Mouse (Mus musculus) lung, adult 2 months (tissue): ENCODE measurements around the gene Mcl1. TPM values are rescaled to one million over a fixed set of nuclear protein-coding genes. Genes with fewer than 3 reads are reported as not detected.

Experiments used
- DNase-seq: peaks from one replicate; pipeline ENCODE4 v3.0.0; 2022
- H3K4me1 ChIP-seq: fragments of 200-500 bp; 2 replicates; pipeline ENCODE4 v1.6.1; 2011; ENCODE audit warnings: low read length; ENCODE audit not compliant: control insufficient read depth, insufficient read depth
- H3K4me3 ChIP-seq: fragments of 200-500 bp; replicated peaks from 2 replicates; pipeline ENCODE3; 2011; ENCODE audit warnings: low read depth, mild to moderate bottlenecking, control low read depth, low read length; ENCODE audit errors: extremely low read depth
- CTCF ChIP-seq: fragments of 200-500 bp; IDR thresholded peaks from 2 replicates; pipeline ENCODE4 v1.5.1; 2011; ENCODE audit warnings: mild to moderate bottlenecking, low read length, control low read depth; ENCODE audit not compliant: insufficient read depth
- POLR2A ChIP-seq: fragments of 200-500 bp; IDR thresholded peaks from 2 replicates; pipeline ENCODE4 v1.6.1; 2011; ENCODE audit warnings: low read depth, mild to moderate bottlenecking, control low read depth, low read length, borderline replicate concordance; ENCODE audit errors: extremely low read depth
- WGBS: fragments of 180-500 bp; shearing (Covaris S2); methylation state at CpG from one replicate; pipeline ENCODE4 v1.1.7; 2018; 5-methylcytosine and 5-hydroxymethylcytosine counted together
- polyA plus RNA-seq: library from polyadenylated mRNA; depleted of rRNA; stranded (reverse); fragments of >200 nt; gene quantifications from 2 replicates; pipeline ENCODE4 v1.2.3, GENCODE M21; 2012

The Mcl1 gene
- polyA plus RNA-seq, 1 experiment, result 89.2 TPM

DNA sequence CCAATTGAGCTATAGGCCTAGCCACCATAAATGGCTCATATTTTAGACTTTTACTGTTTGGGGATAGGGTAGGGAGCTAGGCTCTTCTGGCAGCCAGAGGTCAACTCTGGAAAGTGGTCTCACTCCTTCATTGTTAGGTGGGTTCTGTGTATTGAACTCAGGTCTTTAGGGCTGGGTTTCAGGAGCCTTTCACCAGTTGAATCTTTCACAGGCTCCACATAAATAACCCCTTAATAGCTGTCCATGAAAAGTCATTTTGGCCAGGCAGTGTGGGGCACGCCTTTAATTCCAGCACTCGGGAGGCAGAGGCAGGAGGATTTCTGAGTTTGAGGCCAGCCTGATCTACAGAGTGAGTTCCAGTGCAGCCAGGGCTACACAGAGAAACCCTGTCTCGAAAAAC lies 877 bp upstream of the Mcl1 start:
- no peak for DNase-seq
- WGBS, result 82% methylated on average over 3 of the region's 3 CpGs
- Histone ChIP-seq H3K4me1 (peaks cover 12% of the 10 kb centered on the region), H3K4me3 (no peak overlapping the region)
- no peak for TF ChIP-seq POLR2A
- TF ChIP-seq CTCF, result no peak

DNA sequence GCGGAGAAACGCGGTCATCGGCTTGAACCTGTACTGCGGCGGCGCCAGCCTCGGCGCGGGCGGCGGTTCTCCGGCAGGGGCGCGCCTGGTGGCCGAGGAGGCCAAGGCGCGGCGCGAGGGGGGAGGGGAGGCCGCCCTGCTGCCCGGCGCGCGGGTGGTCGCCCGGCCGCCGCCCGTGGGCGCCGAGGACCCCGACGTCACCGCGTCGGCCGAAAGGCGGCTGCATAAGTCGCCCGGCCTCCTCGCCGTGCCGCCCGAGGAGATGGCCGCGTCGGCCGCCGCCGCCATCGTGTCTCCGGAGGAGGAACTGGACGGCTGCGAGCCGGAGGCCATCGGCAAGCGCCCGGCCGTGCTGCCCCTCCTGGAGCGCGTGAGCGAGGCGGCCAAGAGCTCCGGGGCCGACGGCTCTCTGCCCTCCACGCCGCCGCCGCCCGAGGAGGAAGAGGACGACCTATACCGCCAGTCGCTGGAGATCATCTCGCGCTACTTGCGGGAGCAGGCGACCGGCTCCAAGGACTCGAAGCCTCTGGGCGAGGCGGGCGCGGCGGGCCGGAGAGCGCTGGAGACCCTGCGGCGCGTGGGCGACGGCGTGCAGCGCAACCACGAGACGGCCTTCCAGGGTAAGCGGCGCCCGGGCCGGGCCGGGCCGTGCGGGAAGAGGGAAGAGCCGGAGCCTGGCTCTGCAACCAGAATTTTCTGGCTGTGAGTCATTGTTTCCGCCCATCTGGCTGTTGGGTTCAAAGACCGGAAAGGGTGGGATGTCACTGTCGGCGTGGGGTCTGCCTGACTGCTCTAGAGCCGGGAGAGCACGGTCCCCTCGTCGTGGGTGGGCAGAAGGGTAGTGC lies 502 bp downstream of the Mcl1 start:
- TF ChIP-seq CTCF, result no peak
- peak; percentile 71 for TF ChIP-seq POLR2A
- peak overlapping the region; percentile 89 for H3K4me3 ChIP-seq
- peak; percentile 77 for DNase-seq
- under 1% methylated on average over 108 of the region's 113 CpGs for WGBS
- peaks cover 19% of the 10 kb centered on the region for H3K4me1 ChIP-seq

DNA sequence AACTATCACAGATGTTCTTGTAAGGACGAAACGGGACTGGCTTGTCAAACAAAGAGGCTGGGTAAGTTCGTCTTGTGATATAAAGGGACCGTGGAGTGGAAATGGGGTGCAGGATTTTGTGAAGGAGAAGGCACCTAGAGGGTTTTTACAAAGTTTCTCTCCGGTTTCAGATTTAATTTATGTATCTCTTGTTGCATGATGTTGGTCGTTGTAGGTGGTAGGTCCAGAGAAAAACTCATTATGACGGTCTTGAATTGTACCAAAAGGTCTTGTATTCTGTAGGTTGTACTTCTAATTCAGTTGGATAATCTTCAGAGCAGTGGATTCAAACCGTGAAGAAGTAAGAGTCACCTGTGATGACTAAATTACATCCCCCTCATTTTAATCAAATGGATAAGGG lies 1.4 kb downstream of the Mcl1 start:
- peaks cover 25% of the 10 kb centered on the region for H3K4me1 ChIP-seq
- DNase-seq, result no peak
- TF ChIP-seq POLR2A (no peak; the same call in 1 of the 2 replicates), CTCF (no peak)
- H3K4me3 ChIP-seq, result peak overlapping the region; percentile 89
- under 1% methylated on average over 8 of the region's 8 CpGs for WGBS

DNA sequence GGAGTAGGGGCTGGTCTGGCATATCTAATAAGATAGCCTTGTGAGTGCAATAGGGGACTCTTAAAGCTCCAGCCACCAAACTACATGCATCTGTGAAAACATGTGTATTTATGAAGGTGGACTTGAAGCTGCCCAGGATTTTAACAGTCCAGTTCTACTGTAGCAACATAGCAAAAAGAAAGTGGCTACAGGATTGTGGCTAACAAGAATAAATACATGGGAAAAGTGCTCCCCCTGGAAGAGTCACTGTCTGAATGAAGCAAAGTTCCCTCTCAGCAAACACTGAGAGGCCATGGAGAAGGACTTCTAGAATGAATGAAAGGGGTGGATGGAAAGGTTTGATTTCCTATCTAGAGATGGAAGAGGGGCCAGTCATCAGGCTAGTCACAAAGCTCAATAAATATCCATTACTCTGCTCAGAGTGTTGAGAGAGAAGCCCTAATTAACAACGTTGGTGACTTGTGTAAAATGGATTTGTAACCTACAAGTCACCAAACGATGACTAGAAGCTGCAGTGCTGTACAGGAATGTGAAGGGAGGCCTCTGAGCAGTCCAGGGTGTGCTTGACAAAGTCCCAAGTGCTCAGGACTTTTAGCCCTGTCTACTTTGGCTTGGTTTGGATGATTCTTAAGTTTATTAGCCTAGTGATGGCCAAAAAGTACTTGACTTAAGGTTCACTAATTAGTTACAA lies 2.3 kb downstream of the Mcl1 start:
- Histone ChIP-seq H3K4me3 (peak overlapping the region; percentile 89), H3K4me1 (peaks cover 29% of the 10 kb centered on the region)
- no peak for DNase-seq
- TF ChIP-seq CTCF, result no peak
- TF ChIP-seq POLR2A, result no peak
- 0% methylated on average over 2 of the region's 2 CpGs for WGBS

DNA sequence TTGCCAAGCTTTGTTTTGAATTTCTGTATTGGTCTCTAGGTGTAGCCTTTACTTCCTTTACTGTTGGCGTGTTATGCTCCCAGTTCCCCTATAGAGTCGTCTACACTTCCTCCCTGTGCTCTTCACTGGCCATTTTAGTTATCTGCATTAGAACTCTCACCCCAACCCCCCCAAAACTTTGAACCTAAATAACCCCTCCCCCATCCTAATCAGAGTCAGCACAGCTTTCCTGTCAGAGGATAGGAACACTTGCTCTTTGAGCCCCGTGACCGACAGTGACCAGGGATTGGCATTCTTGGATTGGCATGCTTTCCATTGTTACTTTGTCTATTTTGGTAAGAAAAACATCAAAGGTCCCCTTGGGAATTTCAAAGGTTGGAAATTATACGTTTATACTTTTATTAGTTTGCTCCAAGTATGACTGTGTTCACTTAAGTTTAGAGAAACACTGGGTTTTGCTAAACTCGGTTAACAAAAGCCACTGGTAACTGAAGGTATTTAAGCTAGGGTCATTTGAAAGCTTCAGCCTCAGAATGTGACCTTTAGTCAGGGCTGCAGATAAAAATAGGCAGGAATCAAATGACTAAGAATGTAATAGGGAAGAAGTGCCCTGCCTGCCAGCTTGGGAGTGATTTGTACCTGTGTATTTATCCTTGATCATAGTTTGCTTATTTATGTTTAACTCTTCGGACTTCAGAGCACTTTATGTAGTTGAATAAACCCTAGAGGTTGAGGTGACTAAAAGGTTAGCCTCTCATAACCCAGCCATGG lies 3.5 kb downstream of the Mcl1 start:
- DNase-seq, result no peak
- WGBS, result 3% methylated on average over 7 of the region's 7 CpGs
- TF ChIP-seq CTCF (no peak), POLR2A (no peak)
- H3K4me3 ChIP-seq, result peak overlapping the region; percentile 44
- H3K4me1 ChIP-seq, result peaks cover 41% of the 10 kb centered on the region

DNA sequence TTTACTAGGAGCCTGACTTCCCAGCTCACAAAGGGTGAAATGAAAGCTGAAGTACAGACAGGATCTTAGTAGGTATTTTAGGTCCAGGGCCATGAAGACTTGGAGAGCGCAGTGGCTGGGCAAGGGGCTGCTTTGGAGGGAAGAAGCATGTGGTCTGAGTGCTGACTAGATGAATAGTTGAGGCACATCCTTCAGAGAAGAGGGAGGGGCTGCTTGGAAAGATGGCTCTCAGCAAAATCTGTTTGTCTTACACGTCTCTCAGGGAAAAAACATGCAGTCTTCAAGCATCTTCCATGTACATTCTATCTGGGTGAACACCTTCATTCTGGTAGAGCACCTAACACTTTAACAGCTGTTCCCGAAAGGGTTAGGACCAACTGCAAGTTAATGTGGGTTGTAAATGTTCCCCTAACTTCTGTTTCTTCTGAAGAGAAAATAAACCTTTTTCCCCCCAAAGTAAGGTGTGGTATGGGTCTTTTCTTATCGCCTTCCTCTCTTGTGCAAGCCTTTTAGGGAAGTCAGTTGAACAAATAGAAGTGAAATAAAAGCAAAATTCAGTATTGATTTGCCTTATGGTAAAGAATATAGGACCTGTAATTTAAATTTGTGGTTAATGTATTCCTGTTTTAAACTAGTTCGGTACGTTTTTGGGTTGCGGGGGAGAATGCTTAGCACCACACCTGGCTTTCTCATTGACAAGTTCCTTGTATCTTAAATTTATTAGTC lies 4.3 kb downstream of the Mcl1 start:
- H3K4me1 ChIP-seq, result peaks cover 49% of the 10 kb centered on the region
- 0 out of 2 replicates have a peak, but pooled peaks have one; percentile 5 for TF ChIP-seq POLR2A
- no peak for TF ChIP-seq CTCF
- WGBS, result 51% methylated on average over 7 of the region's 7 CpGs
- DNase-seq, result no peak
- H3K4me3 ChIP-seq, result peak overlapping the region; percentile 16

DNA sequence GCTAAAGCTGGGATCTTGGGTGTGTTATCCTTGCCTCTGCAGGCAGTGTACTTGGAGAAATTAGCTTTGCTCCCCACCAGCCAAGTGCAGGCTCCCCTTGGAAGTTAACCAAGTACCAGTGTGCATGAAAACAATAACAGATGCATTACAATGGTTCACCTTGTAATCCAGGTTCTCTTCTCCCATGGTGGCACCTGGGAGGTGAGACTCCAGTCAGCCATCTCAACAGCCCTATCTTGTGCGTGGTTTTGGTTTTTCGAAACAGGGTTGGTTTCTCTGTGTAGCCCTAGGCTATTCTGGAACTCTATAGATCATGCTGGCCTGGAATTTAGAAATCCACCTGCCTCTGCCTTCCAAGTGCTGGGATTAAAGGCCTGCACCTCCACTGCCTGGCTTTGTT lies 4.9 kb downstream of the Mcl1 start:
- DNase-seq, result no peak
- Histone ChIP-seq H3K4me3 (no peak overlapping the region), H3K4me1 (peaks cover 55% of the 10 kb centered on the region)
- no peak for TF ChIP-seq POLR2A
- TF ChIP-seq CTCF, result no peak
- WGBS, result 43% methylated on average over 2 of the region's 2 CpGs

DNA sequence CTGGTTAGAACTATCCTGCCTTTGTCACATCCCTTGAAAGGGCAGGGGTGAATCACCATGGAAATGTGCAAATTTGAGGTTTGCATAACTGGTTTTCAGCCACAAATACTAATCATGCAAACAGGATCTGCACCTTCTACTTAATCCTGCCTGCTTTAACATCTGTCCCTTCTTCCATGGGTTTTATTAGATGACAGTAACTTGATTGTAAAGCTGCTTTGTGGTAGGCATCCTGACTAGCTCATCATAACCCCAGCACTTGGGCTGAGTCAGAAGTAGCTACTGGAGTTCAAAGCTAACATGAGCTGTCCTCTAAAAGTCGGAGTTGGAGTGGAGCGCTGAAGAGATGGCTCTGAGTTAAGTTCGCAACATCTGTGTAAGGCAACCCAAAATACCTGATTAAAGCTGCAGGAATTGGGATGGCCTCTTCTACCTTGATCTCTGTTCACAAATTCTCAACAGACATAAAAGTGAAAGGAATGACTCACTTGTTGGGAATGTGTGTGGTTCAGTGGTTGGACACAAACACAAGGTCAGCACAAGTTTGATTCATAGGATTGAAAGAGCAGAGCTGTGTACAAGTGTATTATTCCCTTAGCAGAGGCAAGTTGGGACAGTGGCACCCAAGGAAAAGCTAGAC lies 5.5 kb downstream of the Mcl1 start:
- Histone ChIP-seq H3K4me3 (no peak overlapping the region), H3K4me1 (peaks cover 58% of the 10 kb centered on the region)
- DNase-seq, result peak; percentile 33
- WGBS, result 66% methylated on average over 3 of the region's 3 CpGs
- TF ChIP-seq CTCF (no peak), POLR2A (no peak)
